Mouse (Mus musculus): ENCODE measurements around the gene Stk10. TPM values are rescaled to one million over a fixed set of nuclear protein-coding genes. Genes with fewer than 3 reads are reported as not detected.

Gene Stk10
- polyA plus RNA-seq, 1 experiment from 2014 or later: 2.5 TPM

DNA sequence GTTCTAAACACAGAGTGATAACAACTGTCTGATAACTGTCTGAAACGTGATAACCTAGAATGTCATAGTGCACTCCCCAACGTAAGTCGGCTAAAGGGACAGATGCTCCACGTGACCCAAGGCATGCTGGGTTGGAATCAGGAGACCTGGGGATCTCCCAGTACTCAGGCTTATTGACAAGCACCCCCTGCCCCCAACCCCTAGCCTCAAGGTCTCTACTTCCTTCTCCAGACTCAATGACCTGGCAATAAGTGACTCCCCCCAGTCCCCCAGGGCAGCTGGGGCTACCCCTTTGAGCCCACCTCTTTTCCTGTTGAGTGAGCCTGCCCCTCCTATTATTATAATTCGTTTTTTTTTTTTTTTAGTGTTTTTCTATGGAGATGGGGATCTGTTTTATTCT lies 29.6 kb downstream of the Stk10 start:
- Histone ChIP-seq H3K9ac (no peak overlapping the region), H3K27ac (no peak overlapping the region), H3K9me3 (replicated peaks) (no peaks in the 10 kb centered on the region), H3K4me2 (no peak overlapping the region), H3K36me3 (no peaks in the 10 kb centered on the region), H3K4me3 (no peak overlapping the region), H3K4me1 (replicated peaks) (peaks cover 35% of the 10 kb centered on the region), H3K27me3 (no peaks in the 10 kb centered on the region)
- ATAC-seq (replicated peaks; ENCODE audit: insufficient number of reproducible peaks, insufficient read depth, low FRiP score, low read depth): no peak
- WGBS: 57% methylated on average over 5 of the region's 5 CpGs

DNA sequence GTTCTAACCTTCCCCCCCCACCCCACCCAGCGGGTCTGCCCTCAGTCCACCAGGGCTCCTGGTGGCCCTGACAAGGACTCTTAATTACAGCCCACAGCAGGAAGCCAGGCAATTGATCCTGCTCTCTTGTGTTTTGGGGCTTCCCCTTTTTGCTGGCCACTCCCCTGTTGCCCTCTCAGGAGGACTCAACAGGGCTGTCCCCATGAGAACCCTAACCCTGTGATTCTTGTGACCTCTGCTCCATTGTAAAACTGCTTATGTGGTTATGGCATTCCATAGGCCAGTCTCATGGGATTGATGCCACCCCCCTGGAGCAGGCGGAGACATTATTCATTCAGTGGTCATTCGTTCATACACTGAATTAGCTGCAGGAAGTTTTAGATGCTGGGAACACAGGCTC lies 30.6 kb downstream of the Stk10 start:
- H3K4me3 ChIP-seq: no peak overlapping the region
- H3K36me3 ChIP-seq: no peaks in the 10 kb centered on the region
- WGBS: 65% methylated on average over 3 of the region's 3 CpGs
- no peak overlapping the region for H3K9ac ChIP-seq
- H3K27ac ChIP-seq: no peak overlapping the region
- H3K4me2 ChIP-seq: no peak overlapping the region
- no peaks in the 10 kb centered on the region for H3K9me3 ChIP-seq (replicated peaks)
- H3K27me3 ChIP-seq: no peaks in the 10 kb centered on the region
- ATAC-seq (replicated peaks; ENCODE audit: insufficient number of reproducible peaks, insufficient read depth, low FRiP score, low read depth): no peak
- peaks cover 33% of the 10 kb centered on the region for H3K4me1 ChIP-seq (replicated peaks)

DNA sequence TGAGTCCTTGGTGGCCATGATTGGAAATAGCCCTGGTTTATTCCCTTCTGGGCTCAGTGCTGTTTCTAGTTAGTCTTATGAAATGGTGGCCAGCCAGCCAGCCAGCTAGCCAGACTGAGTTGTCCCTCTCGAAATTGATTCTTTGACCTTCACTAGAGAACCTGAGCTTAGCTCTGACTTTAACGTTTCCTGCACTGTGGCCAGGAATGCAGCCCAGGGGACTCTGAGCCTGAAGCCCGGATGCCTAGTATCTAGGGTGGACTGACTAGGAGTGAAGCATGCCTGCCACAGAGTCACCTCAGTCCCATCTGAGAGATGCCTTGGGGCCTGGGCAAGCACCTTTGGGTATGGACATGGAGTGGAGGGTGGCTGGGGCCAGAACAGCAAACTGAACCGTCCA lies 31.5 kb downstream of the Stk10 start:
- H3K4me3 ChIP-seq: no peak overlapping the region
- no peaks in the 10 kb centered on the region for H3K36me3 ChIP-seq
- no peaks in the 10 kb centered on the region for H3K9me3 ChIP-seq (replicated peaks)
- WGBS: 48% methylated on average over 4 of the region's 4 CpGs
- H3K4me2 ChIP-seq: no peak overlapping the region
- H3K9ac ChIP-seq: no peak overlapping the region
- ATAC-seq (replicated peaks; ENCODE audit: insufficient number of reproducible peaks, insufficient read depth, low FRiP score, low read depth): no peak
- peaks cover 32% of the 10 kb centered on the region for H3K4me1 ChIP-seq (replicated peaks)
- H3K27me3 ChIP-seq: no peaks in the 10 kb centered on the region
- no peak overlapping the region for H3K27ac ChIP-seq

DNA sequence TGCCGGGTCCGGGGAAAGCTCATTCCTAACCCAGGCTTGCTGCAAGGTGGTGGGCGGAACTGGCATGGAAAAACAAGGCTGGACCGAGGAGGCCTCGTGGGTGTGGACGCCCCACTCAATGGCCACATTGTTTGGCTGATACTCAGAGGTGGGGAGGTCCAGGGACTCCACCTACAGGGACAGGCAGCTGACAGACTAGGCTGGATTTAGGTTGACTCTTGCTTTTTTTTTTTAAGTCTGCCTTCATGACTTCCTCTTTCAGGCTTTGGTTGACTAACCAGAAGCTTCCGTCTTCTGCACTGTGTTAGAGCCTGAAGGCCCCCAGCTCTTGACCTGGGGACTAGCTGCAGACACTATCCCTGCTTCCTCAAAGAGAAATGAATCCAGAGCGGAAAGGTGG lies 32.0 kb downstream of the Stk10 start:
- no peak for ATAC-seq (replicated peaks; ENCODE audit: insufficient number of reproducible peaks, insufficient read depth, low FRiP score, low read depth)
- H3K36me3 ChIP-seq: no peaks in the 10 kb centered on the region
- H3K9ac ChIP-seq: no peak overlapping the region
- no peak overlapping the region for H3K4me2 ChIP-seq
- WGBS: 52% methylated on average over 8 of the region's 8 CpGs
- H3K4me1 ChIP-seq (replicated peaks): peaks cover 32% of the 10 kb centered on the region
- H3K27me3 ChIP-seq: no peaks in the 10 kb centered on the region
- H3K9me3 ChIP-seq (replicated peaks): no peaks in the 10 kb centered on the region
- H3K4me3 ChIP-seq: no peak overlapping the region
- H3K27ac ChIP-seq: no peak overlapping the region

DNA sequence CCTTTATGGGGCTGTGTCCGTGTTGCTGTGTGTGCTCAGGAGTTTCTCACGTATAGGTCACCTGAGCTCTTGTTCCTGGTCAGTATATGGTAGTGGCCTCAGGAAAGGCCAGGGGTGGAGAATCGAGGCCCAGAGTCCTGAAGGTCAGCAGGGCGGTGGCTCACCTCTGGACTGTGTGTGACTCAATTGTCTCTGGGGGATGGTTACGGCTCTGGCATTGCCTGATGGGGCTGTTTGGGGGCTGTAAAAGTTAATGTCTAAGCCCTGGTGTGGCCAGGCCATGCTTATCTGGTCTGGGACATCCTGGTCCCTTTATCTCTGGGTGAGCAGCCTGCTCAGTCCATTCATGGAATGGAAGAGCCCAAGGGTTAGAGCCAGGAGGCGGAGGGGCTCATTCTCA lies 33.1 kb downstream of the Stk10 start:
- H3K4me2 ChIP-seq: no peak overlapping the region
- no peaks in the 10 kb centered on the region for H3K36me3 ChIP-seq
- no peak overlapping the region for H3K27ac ChIP-seq
- WGBS: 81% methylated on average over 6 of the region's 6 CpGs
- no peak overlapping the region for H3K9ac ChIP-seq
- ATAC-seq (replicated peaks; ENCODE audit: insufficient number of reproducible peaks, insufficient read depth, low FRiP score, low read depth): no peak
- no peaks in the 10 kb centered on the region for H3K27me3 ChIP-seq
- H3K9me3 ChIP-seq (replicated peaks): no peaks in the 10 kb centered on the region
- no peak overlapping the region for H3K4me3 ChIP-seq
- peaks cover 32% of the 10 kb centered on the region for H3K4me1 ChIP-seq (replicated peaks)

DNA sequence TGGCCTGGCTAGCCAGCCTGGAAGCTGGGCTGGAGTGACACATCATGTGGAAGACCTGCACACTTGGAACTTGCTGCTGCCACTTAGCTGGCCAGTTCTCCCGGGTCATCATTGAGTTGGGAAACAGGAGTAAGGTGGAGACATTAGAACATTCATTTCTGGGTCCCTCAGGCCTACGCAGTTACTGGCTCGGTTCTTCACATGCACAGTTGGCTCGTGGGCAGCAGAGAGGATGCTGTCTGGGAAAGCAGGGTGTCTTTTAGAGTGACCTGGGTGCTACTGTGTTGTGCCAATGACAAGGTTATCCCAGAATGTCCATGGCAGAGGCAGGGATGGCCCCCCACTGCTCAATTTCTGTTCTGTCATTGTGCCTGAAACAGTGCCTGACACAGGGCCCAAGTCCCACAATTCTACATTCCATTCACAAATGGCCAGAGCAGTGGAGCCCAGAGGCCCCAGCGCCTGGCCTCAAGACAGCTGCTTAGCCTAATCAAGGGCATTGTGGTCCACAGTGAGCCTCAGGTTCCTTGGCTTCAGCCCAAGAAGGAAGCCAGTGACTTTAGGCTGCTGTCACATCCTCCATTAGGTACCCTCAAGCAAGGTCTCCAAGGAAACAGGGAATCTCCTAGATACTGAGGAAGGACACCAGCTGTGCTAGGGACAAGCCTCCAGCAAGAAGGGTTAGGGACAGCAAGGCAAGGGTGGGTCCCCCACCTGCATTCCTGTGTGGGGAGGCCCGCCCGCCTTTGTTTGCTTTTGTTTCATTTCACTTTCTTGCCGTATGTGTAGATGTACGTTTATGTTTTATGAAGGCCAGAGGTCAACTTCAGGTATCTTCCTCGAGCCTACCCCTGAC lies 34.1 kb downstream of the Stk10 start:
- Histone ChIP-seq H3K9me3 (replicated peaks) (no peaks in the 10 kb centered on the region), H3K4me3 (no peak overlapping the region), H3K4me2 (no peak overlapping the region), H3K36me3 (no peaks in the 10 kb centered on the region), H3K27me3 (no peaks in the 10 kb centered on the region), H3K9ac (no peak overlapping the region), H3K27ac (no peak overlapping the region), H3K4me1 (replicated peaks) (peaks cover 24% of the 10 kb centered on the region)
- 82% methylated on average over 10 of the region's 10 CpGs for WGBS
- no peak for ATAC-seq (replicated peaks; ENCODE audit: insufficient number of reproducible peaks, insufficient read depth, low FRiP score, low read depth)

DNA sequence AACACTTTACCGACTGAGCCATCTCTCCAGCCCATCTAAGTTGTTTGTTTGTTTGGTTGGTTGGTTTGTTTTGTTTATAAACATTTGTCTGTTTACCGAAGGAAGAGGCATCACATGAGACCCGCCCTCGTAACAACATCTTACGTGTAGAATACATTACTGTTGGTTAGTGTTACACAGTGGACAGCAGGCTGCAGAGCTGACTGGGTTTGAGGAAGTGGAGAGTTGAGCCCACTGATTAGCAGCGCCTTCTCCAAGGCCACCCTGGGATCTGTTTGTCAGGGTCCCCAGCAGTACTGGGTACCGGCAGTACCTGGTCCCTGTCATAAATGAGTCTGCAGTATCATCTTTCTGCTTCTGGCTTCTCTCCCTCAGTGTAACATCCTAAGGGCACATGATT lies 35.0 kb downstream of the Stk10 start:
- ATAC-seq (replicated peaks; ENCODE audit: insufficient number of reproducible peaks, insufficient read depth, low FRiP score, low read depth): no peak
- no peak overlapping the region for H3K4me2 ChIP-seq
- H3K4me3 ChIP-seq: no peak overlapping the region
- no peak overlapping the region for H3K27ac ChIP-seq
- no peak overlapping the region for H3K9ac ChIP-seq
- 81% methylated on average over 7 of the region's 7 CpGs for WGBS
- no peaks in the 10 kb centered on the region for H3K27me3 ChIP-seq
- H3K4me1 ChIP-seq (replicated peaks): peaks cover 19% of the 10 kb centered on the region
- no peaks in the 10 kb centered on the region for H3K36me3 ChIP-seq
- no peaks in the 10 kb centered on the region for H3K9me3 ChIP-seq (replicated peaks)

DNA sequence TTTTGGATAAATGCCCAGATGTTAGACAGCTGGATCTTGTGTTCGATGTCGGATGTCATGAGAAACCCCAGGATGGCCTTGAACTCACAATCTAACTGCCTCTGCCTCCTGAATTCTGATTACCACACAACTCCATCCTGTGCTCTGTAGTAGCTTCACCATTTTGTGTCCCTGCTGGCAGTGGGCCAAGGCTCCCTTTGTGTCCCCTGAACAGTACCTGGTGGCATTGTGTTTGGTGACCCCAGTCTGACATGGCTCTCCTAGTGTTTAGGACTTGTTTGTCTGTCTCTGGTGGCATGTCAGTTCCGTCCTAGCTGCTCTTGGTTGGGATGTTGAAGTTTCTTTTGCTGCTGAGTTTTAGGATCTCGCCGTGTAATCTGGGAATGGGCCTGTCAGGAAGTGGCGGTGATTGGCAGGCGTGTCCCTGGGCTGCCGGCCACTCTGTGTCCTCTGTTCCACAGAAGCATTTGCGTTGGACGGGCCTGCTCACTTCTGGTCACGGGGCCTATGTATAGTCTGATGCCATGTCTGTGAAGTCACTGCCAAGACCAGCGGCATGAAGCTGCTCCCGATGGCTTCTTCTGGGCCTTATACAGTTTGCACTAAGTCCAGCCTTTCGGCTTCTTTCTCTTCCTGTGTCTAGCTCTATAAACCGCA lies 35.7 kb downstream of the Stk10 start:
- Histone ChIP-seq H3K36me3 (no peaks in the 10 kb centered on the region), H3K4me2 (no peak overlapping the region), H3K27ac (no peak overlapping the region), H3K27me3 (no peaks in the 10 kb centered on the region), H3K9ac (no peak overlapping the region), H3K4me1 (replicated peaks) (peaks cover 17% of the 10 kb centered on the region), H3K9me3 (replicated peaks) (no peaks in the 10 kb centered on the region), H3K4me3 (no peak overlapping the region)
- no peak for ATAC-seq (replicated peaks; ENCODE audit: insufficient number of reproducible peaks, insufficient read depth, low FRiP score, low read depth)
- WGBS: 70% methylated on average over 15 of the region's 15 CpGs

DNA sequence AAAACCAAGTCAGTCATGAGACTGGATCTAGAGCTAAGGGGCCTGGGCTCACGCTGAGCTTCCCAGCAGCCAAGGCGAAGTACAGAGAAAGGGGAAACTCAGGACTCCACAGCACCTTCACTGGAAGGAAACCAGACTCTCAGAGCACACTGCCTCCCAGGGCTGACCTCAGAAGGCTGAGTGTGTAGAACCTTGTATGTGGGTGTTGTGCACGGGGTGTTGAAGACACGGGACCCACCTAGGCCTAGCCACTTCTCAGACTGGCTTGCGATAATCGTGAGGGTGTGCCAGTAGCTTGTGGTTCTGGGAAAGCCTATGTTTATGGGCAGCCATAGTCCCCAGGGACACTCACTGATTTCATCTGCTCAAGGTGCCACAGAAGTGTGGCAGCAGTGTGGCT lies 38.0 kb downstream of the Stk10 start:
- no peaks in the 10 kb centered on the region for H3K9me3 ChIP-seq (replicated peaks)
- no peak for ATAC-seq (replicated peaks; ENCODE audit: insufficient number of reproducible peaks, insufficient read depth, low FRiP score, low read depth)
- H3K9ac ChIP-seq: no peak overlapping the region
- no peak overlapping the region for H3K4me3 ChIP-seq
- no peaks in the 10 kb centered on the region for H3K36me3 ChIP-seq
- peaks cover 7% of the 10 kb centered on the region for H3K4me1 ChIP-seq (replicated peaks)
- no peak overlapping the region for H3K4me2 ChIP-seq
- H3K27ac ChIP-seq: no peak overlapping the region
- H3K27me3 ChIP-seq: no peaks in the 10 kb centered on the region
- 66% methylated on average over 6 of the region's 6 CpGs for WGBS

DNA sequence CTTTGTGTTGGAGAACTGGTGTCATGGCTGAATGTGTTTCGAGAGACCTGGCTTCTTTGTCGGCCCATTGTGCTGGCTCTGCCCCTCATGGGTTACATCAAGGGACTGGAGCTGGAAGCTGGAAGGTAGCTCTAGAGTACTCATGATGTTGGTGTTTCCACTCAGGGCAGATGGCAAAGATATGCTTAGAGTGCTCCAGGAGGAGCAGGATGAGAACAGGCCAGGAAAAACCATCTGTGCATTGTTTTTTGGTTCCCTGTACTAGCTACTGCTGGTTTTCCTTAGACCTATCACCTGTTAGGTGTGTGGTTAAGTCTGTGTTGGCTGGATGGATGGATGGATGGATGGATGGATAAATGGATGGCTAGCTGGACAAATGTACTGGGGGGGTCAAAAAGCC lies 40.6 kb downstream of the Stk10 start:
- Histone ChIP-seq H3K27me3 (no peaks in the 10 kb centered on the region), H3K4me1 (replicated peaks) (no peaks in the 10 kb centered on the region), H3K4me3 (no peak overlapping the region), H3K9ac (no peak overlapping the region), H3K9me3 (replicated peaks) (no peaks in the 10 kb centered on the region), H3K36me3 (no peaks in the 10 kb centered on the region), H3K27ac (no peak overlapping the region), H3K4me2 (no peak overlapping the region)
- ATAC-seq (replicated peaks; ENCODE audit: insufficient number of reproducible peaks, insufficient read depth, low FRiP score, low read depth): no peak
- 94% methylated on average over 2 of the region's 2 CpGs for WGBS

DNA sequence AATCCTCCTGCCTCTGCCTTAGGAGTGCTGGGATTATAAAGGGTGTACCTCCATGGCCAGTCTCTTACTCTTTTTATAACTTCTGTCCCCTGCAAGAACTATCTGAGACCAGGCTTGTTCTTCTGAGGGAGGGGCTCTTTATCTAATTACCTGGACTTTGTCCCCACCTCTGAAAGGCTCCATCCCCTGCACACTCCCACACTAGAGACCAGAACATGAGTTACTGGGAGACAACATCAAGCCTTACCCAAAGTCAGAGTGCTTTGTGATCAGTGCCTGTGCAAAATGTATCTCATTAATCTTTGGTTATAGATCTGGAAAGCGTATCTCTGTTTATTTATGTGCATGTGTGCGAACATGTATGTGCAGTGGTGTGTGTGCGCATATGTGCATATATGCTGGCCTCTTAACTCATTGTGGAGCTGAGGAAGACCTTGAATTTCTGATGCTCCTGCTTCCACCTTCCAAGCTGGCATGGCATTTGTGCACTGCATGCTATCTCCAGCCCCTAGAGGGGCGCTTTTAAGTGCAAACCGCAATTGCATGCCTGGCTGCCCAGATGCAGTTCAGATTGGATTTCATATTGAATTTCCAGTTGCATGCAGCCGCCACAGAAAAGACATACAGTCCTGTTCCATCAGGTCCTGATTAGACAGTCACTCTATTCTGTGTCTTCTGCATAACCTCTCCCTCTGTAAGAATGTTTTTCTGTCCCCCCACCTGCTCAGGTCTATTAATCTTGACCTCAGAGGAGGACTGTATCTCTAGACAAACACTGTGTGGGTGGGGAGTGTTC lies 43.1 kb downstream of the Stk10 start:
- no peak for ATAC-seq (replicated peaks; ENCODE audit: insufficient number of reproducible peaks, insufficient read depth, low FRiP score, low read depth)
- H3K4me3 ChIP-seq: no peak overlapping the region
- no peaks in the 10 kb centered on the region for H3K27me3 ChIP-seq
- H3K36me3 ChIP-seq: no peaks in the 10 kb centered on the region
- no peak overlapping the region for H3K27ac ChIP-seq
- H3K9me3 ChIP-seq (replicated peaks): no peaks in the 10 kb centered on the region
- H3K9ac ChIP-seq: no peak overlapping the region
- H3K4me2 ChIP-seq: no peak overlapping the region
- WGBS: 78% methylated on average over 6 of the region's 6 CpGs
- no peaks in the 10 kb centered on the region for H3K4me1 ChIP-seq (replicated peaks)

Data from heart, embryonic 15.5 days (tissue).